Mouse (Mus musculus): ENCODE data around the gene Map7d3.

- TF ChIP-seq POLR2A (IDR thresholded peaks at IDR 0.05; ENCODE audit: low read depth, low read length): no peak
- TF ChIP-seq CTCF (conservative IDR thresholded peaks at IDR 0.05; ENCODE audit: insufficient read depth, insufficient read length, low read depth, low read length): peak; percentile 45
These were observed 66.5 kb downstream of the Map7d3 start for GRCm38 (mm10) chrX:56755646-56756045.

Data from kidney, adult 2 months (tissue).